Mouse (Mus musculus) E14TG2a.4 (cell line): ENCODE results near the gene Myo7a.

Experiments used
- CTCF ChIP-seq: conservative IDR thresholded peaks from 2 replicates; pipeline ENCODE4 v1.5.1; 2014; ENCODE audit warnings: low read length
- NANOG ChIP-seq: IDR thresholded peaks from 2 replicates; pipeline ENCODE4 v1.6.1; 2014; ENCODE audit warnings: borderline replicate concordance, low read length, mixed read lengths
- POU5F1 ChIP-seq: IDR thresholded peaks from 2 replicates; pipeline ENCODE4 v1.6.1; 2014; ENCODE audit warnings: low read length, borderline replicate concordance

- TF ChIP-seq CTCF (no peak), NANOG (no peak), POU5F1 (no peak)
These were observed 28.4 kb upstream of the Myo7a start for GRCm38 (mm10) chr7:98147766-98148165.
